Mouse (Mus musculus): ENCODE results near the gene Atoh8. TPM values are rescaled to one million over a fixed set of nuclear protein-coding genes. Genes with fewer than 3 reads are reported as not detected.

The Atoh8 gene
- 9.4 and 9.6 TPM in 2 replicates for polyA plus RNA-seq (2015; fragmentation: Nextera tagmentation; extraction: Ambion mirVana)

GRCm38 (mm10) chr6:72235098-72235806 is at the start of gene Atoh8:
Atoh8 (minus strand) TSS chr6:72235577.
- peak within 1 kb of the TSS; percentile 49 for H3K9ac ChIP-seq
- H3K9me3 ChIP-seq = no peaks in the 10 kb centered on the region
- H3K27me3 ChIP-seq (replicated peaks) = peaks cover 32% of the 10 kb centered on the region
- H3K4me1 ChIP-seq (replicated peaks) = peaks cover 25% of the 10 kb centered on the region
- H3K27ac ChIP-seq = peak within 1 kb of the TSS; percentile 71
- ATAC-seq = peak; percentile 60
- H3K4me2 ChIP-seq (replicated peaks) = peak within 1 kb of the TSS; percentile 95
- under 1% methylated on average over 66 of the region's 68 CpGs for WGBS
- H3K4me3 ChIP-seq (replicated peaks) = peak within 1 kb of the TSS; percentile 57
- H3K36me3 ChIP-seq = no peaks in the 10 kb centered on the region

GRCm38 (mm10) chr6:72283914-72284313 is 48.5 kb upstream of the Atoh8 start:
- H3K9ac ChIP-seq = no peak overlapping the region
- H3K9me3 ChIP-seq = no peaks in the 10 kb centered on the region
- no peak overlapping the region for H3K27ac ChIP-seq
- no peak overlapping the region for H3K4me3 ChIP-seq (replicated peaks)
- no peaks in the 10 kb centered on the region for H3K4me1 ChIP-seq (replicated peaks)
- H3K27me3 ChIP-seq (replicated peaks) = no peaks in the 10 kb centered on the region
- no peak overlapping the region for H3K4me2 ChIP-seq (replicated peaks)
- WGBS = 20% methylated on average over 4 of the region's 4 CpGs
- no peaks in the 10 kb centered on the region for H3K36me3 ChIP-seq
- no peak for ATAC-seq

- Histone ChIP-seq H3K4me2 (replicated peaks) (no peak overlapping the region), H3K4me3 (replicated peaks) (no peak overlapping the region), H3K9me3 (no peaks in the 10 kb centered on the region), H3K27ac (no peak overlapping the region), H3K4me1 (replicated peaks) (no peaks in the 10 kb centered on the region), H3K9ac (no peak overlapping the region), H3K36me3 (no peaks in the 10 kb centered on the region), H3K27me3 (replicated peaks) (no peaks in the 10 kb centered on the region)
- no peak for ATAC-seq
- 60% methylated on average over 7 of the region's 7 CpGs for WGBS
Observed at GRCm38 (mm10) chr6:72280410-72280998, 45.1 kb upstream of the Atoh8 start.

- Histone ChIP-seq H3K36me3 (no peaks in the 10 kb centered on the region), H3K27me3 (replicated peaks) (no peaks in the 10 kb centered on the region), H3K4me1 (replicated peaks) (no peaks in the 10 kb centered on the region), H3K4me3 (replicated peaks) (no peak overlapping the region), H3K9ac (no peak overlapping the region), H3K27ac (no peak overlapping the region), H3K9me3 (no peaks in the 10 kb centered on the region), H3K4me2 (replicated peaks) (no peak overlapping the region)
- 64% methylated on average over 7 of the region's 7 CpGs for WGBS
- ATAC-seq = peak; percentile 64; the same call in 1 of the 2 replicates
Observed at GRCm38 (mm10) chr6:72279505-72279904, 44.1 kb upstream of the Atoh8 start.

- WGBS = 69% methylated on average over 4 of the region's 4 CpGs
- Histone ChIP-seq H3K4me1 (replicated peaks) (no peaks in the 10 kb centered on the region), H3K27ac (no peak overlapping the region), H3K4me2 (replicated peaks) (no peak overlapping the region), H3K9ac (no peak overlapping the region), H3K27me3 (replicated peaks) (no peaks in the 10 kb centered on the region), H3K9me3 (no peaks in the 10 kb centered on the region), H3K36me3 (no peaks in the 10 kb centered on the region), H3K4me3 (replicated peaks) (no peak overlapping the region)
- ATAC-seq = no peak
Observed at GRCm38 (mm10) chr6:72278835-72279234, 43.5 kb upstream of the Atoh8 start.

- Histone ChIP-seq H3K9me3 (no peaks in the 10 kb centered on the region), H3K27ac (0 out of 2 replicates have a peak overlapping the region, but pooled peaks have one; percentile 54), H3K9ac (no peak overlapping the region), H3K4me1 (replicated peaks) (no peaks in the 10 kb centered on the region), H3K4me2 (replicated peaks) (no peak overlapping the region), H3K27me3 (replicated peaks) (no peaks in the 10 kb centered on the region), H3K4me3 (replicated peaks) (no peak overlapping the region), H3K36me3 (no peaks in the 10 kb centered on the region)
- peak; percentile 23; the same call in 1 of the 2 replicates for ATAC-seq
- WGBS = 61% methylated on average over 9 of the region's 9 CpGs
Observed at GRCm38 (mm10) chr6:72277508-72278166, 42.3 kb upstream of the Atoh8 start.

- H3K4me2 ChIP-seq (replicated peaks) = no peak overlapping the region
- peak; percentile 44; the same call in 1 of the 2 replicates for ATAC-seq
- WGBS = 71% methylated on average over 13 of the region's 13 CpGs
Observed at GRCm38 (mm10) chr6:72276972-72277441, 41.6 kb upstream of the Atoh8 start.

GRCm38 (mm10) chr6:72276141-72276540 is 40.8 kb upstream of the Atoh8 start:
- no peak for ATAC-seq
- no peak overlapping the region for H3K9ac ChIP-seq
- WGBS = 96% methylated on average over 6 of the region's 6 CpGs
- H3K27ac ChIP-seq = no peak overlapping the region
- H3K9me3 ChIP-seq = no peaks in the 10 kb centered on the region
- H3K4me3 ChIP-seq (replicated peaks) = no peak overlapping the region
- no peaks in the 10 kb centered on the region for H3K36me3 ChIP-seq
- no peaks in the 10 kb centered on the region for H3K27me3 ChIP-seq (replicated peaks)
- no peak overlapping the region for H3K4me2 ChIP-seq (replicated peaks)
- H3K4me1 ChIP-seq (replicated peaks) = no peaks in the 10 kb centered on the region

More at GRCm38 (mm10) chr6:72276972-72277441, 41.6 kb upstream of the Atoh8 start:
- H3K27me3 ChIP-seq (replicated peaks) = no peaks in the 10 kb centered on the region
- no peak overlapping the region for H3K4me3 ChIP-seq (replicated peaks)
- H3K36me3 ChIP-seq = no peaks in the 10 kb centered on the region
- H3K9me3 ChIP-seq = no peaks in the 10 kb centered on the region
- 0 out of 2 replicates have a peak overlapping the region, but pooled peaks have one; percentile 54 for H3K27ac ChIP-seq
- no peak overlapping the region for H3K9ac ChIP-seq
- H3K4me1 ChIP-seq (replicated peaks) = no peaks in the 10 kb centered on the region

GRCm38 (mm10) chr6:72275527-72275926 is 40.1 kb upstream of the Atoh8 start:
- H3K9me3 ChIP-seq = no peaks in the 10 kb centered on the region
- no peak overlapping the region for H3K4me2 ChIP-seq (replicated peaks)
- H3K9ac ChIP-seq = no peak overlapping the region
- 73% methylated on average over 4 of the region's 4 CpGs for WGBS
- no peak for ATAC-seq
- no peaks in the 10 kb centered on the region for H3K4me1 ChIP-seq (replicated peaks)
- H3K27me3 ChIP-seq (replicated peaks) = no peaks in the 10 kb centered on the region
- no peak overlapping the region for H3K4me3 ChIP-seq (replicated peaks)
- no peaks in the 10 kb centered on the region for H3K36me3 ChIP-seq
- H3K27ac ChIP-seq = no peak overlapping the region

- ATAC-seq = no peak
- Histone ChIP-seq H3K4me3 (replicated peaks) (no peak overlapping the region), H3K36me3 (no peaks in the 10 kb centered on the region), H3K27ac (no peak overlapping the region), H3K9me3 (no peaks in the 10 kb centered on the region), H3K9ac (no peak overlapping the region), H3K4me1 (replicated peaks) (no peaks in the 10 kb centered on the region), H3K27me3 (replicated peaks) (no peaks in the 10 kb centered on the region), H3K4me2 (replicated peaks) (no peak overlapping the region)
- 73% methylated on average over 6 of the region's 6 CpGs for WGBS
Observed at GRCm38 (mm10) chr6:72273153-72273552, 37.8 kb upstream of the Atoh8 start.

- Histone ChIP-seq H3K27ac (no peak overlapping the region), H3K4me2 (replicated peaks) (no peak overlapping the region), H3K9ac (no peak overlapping the region), H3K4me1 (replicated peaks) (no peaks in the 10 kb centered on the region), H3K36me3 (no peaks in the 10 kb centered on the region), H3K27me3 (replicated peaks) (no peaks in the 10 kb centered on the region), H3K9me3 (no peaks in the 10 kb centered on the region), H3K4me3 (replicated peaks) (no peak overlapping the region)
- 67% methylated on average over 10 of the region's 10 CpGs for WGBS
- peak; percentile 45; the same call in 1 of the 2 replicates for ATAC-seq
Observed at GRCm38 (mm10) chr6:72272161-72272696, 36.9 kb upstream of the Atoh8 start.

- ATAC-seq = no peak
- Histone ChIP-seq H3K27ac (no peak overlapping the region), H3K4me1 (replicated peaks) (no peaks in the 10 kb centered on the region), H3K4me2 (replicated peaks) (no peak overlapping the region), H3K27me3 (replicated peaks) (no peaks in the 10 kb centered on the region), H3K4me3 (replicated peaks) (no peak overlapping the region), H3K36me3 (no peaks in the 10 kb centered on the region), H3K9me3 (no peaks in the 10 kb centered on the region), H3K9ac (no peak overlapping the region)
- WGBS = 65% methylated on average over 11 of the region's 11 CpGs
Observed at GRCm38 (mm10) chr6:72270952-72271519, 35.7 kb upstream of the Atoh8 start.

Data from intestine, embryonic 15.5 days (tissue).